Mouse (Mus musculus) intestine, embryonic 16.5 days (tissue): ENCODE data around the gene Clcc1. TPM values are rescaled to one million over a fixed set of nuclear protein-coding genes. Genes with fewer than 3 reads are reported as not detected.
A peak's percentile ranks its signal among the peaks of the same experiment; 100 is the strongest.
"Not testable (repeated sequence)": the region's sequence is repeated elsewhere in the genome, so short reads cannot be mapped to it uniquely, and the experiment has no call there.

Experiments
- ATAC-seq: fragments of 200-750 bp; cut with Nextera tagmentation; 2 replicates; pipeline ENCODE4 v1.8.0; 2017; ENCODE audit warnings: moderate TSS enrichment, moderate library complexity
- H3K27ac ChIP-seq: fragments of 300-500 bp; sonication (generic); 2 replicates; pipeline ENCODE4 v1.5.1; 2014; ENCODE audit warnings: mild to moderate bottlenecking, low read length
- H3K27me3 ChIP-seq: fragments of 300-500 bp; sonication (generic); replicated peaks from 2 replicates; pipeline ENCODE4 v1.6.1; 2014; ENCODE audit warnings: low read length, control low read depth, mixed read lengths; ENCODE audit not compliant: control insufficient read depth, insufficient read depth
- H3K36me3 ChIP-seq: fragments of 300-500 bp; sonication (generic); 2 replicates; pipeline ENCODE4 v1.6.1; 2014; ENCODE audit warnings: low read length, control low read depth; ENCODE audit not compliant: control insufficient read depth, insufficient read depth
- H3K4me1 ChIP-seq: fragments of 300-500 bp; sonication (generic); 2 replicates; pipeline ENCODE4 v1.6.1; 2014; ENCODE audit warnings: low read length, control low read depth, mixed read lengths; ENCODE audit not compliant: control insufficient read depth, insufficient read depth
- H3K4me2 ChIP-seq: fragments of 300-500 bp; sonication (generic); 2 replicates; pipeline ENCODE4 v1.6.1; 2014; ENCODE audit warnings: low read depth, low read length, control low read depth
- H3K4me3 ChIP-seq: fragments of 300-500 bp; sonication (generic); 2 replicates; pipeline ENCODE4 v1.5.1; 2014; ENCODE audit warnings: mild to moderate bottlenecking, low read length
- H3K9ac ChIP-seq: fragments of 300-500 bp; sonication (generic); 2 replicates; pipeline ENCODE4 v1.6.1; 2014; ENCODE audit warnings: low read depth, low read length
- H3K9me3 ChIP-seq: fragments of 300-500 bp; sonication (generic); 2 replicates; pipeline ENCODE4 v1.6.1; 2016; ENCODE audit warnings: low read length, control low read depth; ENCODE audit not compliant: control insufficient read depth
- WGBS: fragments of 180-500 bp; shearing (Covaris S2); extraction: QIAGEN DNeasy Blood & Tissue Kit; methylation state at CpG from one replicate; pipeline ENCODE4 v1.1.7; 2014; 5-methylcytosine and 5-hydroxymethylcytosine counted together
- polyA plus RNA-seq: library from polyadenylated mRNA; unstranded; fragments of >200 nt; fragmentation: Nextera tagmentation; extraction: Ambion mirVana; gene quantifications from 2 replicates; pipeline ENCODE4 v1.2.1, GENCODE M21; 2015

Gene Clcc1
- polyA plus RNA-seq, result 62.6 and 63.1 TPM in 2 replicates

GRCm38 (mm10) chr3:108653710-108654379 lies at the start of gene Clcc1:
TSS of gene Clcc1 (plus strand) at chr3:108653913.
- Histone ChIP-seq H3K9me3 (no peaks in the 10 kb centered on the region), H3K4me2 (peak within 1 kb of the TSS; percentile 73), H3K27me3 (no peaks in the 10 kb centered on the region), H3K4me3 (peak within 1 kb of the TSS; percentile 92), H3K9ac (peak within 1 kb of the TSS; percentile 98), H3K4me1 (peaks cover 9% of the 10 kb centered on the region), H3K27ac (peak within 1 kb of the TSS; percentile 80), H3K36me3 (no peaks in the 10 kb centered on the region)
- peak; percentile 98 for ATAC-seq
- WGBS, result under 1% methylated on average over 57 of the region's 57 CpGs

DNA sequence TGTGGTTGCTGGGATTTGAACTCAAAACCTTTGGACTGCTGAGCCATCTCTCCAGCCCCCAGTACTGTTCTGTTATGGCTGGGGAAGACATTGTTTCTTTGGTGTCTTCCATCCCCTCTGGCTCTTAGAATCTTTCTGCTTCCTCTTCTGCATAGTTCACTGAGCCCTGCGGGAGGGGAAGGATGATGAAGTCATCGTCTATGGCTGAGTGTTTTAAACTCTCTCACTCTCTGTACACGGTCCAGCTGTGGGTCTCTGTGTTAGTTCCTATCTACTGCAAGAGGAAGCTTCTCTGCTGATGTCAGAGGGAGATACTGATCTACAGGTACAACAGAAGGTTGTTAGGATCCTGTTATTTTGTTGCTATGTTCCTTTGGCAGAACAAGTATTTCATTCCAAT lies 44.8 kb upstream of the Clcc1 start:
- H3K9ac ChIP-seq, result no peak overlapping the region
- H3K27ac ChIP-seq, result no peak overlapping the region
- H3K27me3 ChIP-seq, result no peaks in the 10 kb centered on the region
- H3K36me3 ChIP-seq, result no peaks in the 10 kb centered on the region
- H3K4me1 ChIP-seq, result no peaks in the 10 kb centered on the region
- H3K4me2 ChIP-seq, result no peak overlapping the region
- no peak overlapping the region for H3K4me3 ChIP-seq
- H3K9me3 ChIP-seq, result no peaks in the 10 kb centered on the region
- no peak for ATAC-seq
- WGBS, result 45% methylated on average over 3 of the region's 3 CpGs

DNA sequence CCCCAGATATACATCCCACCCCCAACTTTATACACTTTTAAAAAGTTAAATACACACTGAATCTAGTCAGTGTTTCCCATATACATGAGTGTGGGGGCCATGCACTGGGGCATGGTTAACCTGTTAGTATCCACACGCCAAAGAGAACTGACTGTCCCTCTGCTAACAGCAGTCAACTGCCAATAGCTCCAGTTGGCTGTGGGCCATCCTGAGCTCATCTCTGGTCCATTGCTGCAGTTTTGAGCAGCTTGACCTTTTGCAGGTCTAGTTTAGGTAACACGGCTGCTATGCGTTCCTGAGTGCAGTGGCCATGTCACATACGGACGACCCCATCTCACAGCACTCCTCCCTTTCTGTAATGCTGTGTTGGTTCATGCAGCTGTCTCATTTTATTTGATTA lies 19.0 kb upstream of the Clcc1 start:
- WGBS, result 78% methylated on average over 5 of the region's 5 CpGs
- H3K27ac ChIP-seq, result no peak overlapping the region

GRCm38 (mm10) chr3:108639412-108639811 lies 14.3 kb upstream of the Clcc1 start:
- H3K9ac ChIP-seq, result no peak overlapping the region
- no peak overlapping the region for H3K4me3 ChIP-seq
- no peaks in the 10 kb centered on the region for H3K9me3 ChIP-seq
- H3K27ac ChIP-seq, result no peak overlapping the region
- H3K27me3 ChIP-seq, result no peaks in the 10 kb centered on the region
- WGBS, result 72% methylated on average over 4 of the region's 4 CpGs
- no peak overlapping the region for H3K4me2 ChIP-seq
- peaks cover 5% of the 10 kb centered on the region; the same call in 1 of the 2 replicates for H3K4me1 ChIP-seq
- H3K36me3 ChIP-seq, result no peaks in the 10 kb centered on the region
- no peak for ATAC-seq

More for the DNA sequence above, 19.0 kb upstream of the Clcc1 start:
- Histone ChIP-seq H3K4me2 (no peak overlapping the region), H3K4me3 (no peak overlapping the region), H3K4me1 (no peaks in the 10 kb centered on the region), H3K27me3 (no peaks in the 10 kb centered on the region), H3K36me3 (no peaks in the 10 kb centered on the region), H3K9ac (no peak overlapping the region), H3K9me3 (no peaks in the 10 kb centered on the region)
- ATAC-seq, result no peak

DNA sequence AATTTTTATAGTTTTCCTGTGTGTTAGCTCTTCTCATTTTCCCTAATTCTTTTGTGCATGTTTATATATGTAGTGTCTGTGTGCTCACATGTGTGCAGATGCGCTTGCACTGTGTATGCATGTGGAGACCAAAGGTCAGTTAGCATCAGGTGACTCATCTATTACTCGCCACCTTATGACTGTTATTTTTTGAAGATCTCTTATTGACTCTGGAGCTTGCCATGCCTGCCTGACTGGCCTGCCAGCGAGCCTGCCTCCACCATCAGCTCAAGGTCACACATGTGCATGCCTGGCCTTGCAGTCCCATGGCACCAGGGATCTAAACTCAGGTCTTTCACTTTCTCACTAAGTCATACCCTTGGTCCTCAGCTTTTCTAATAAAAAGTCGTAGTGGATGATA lies 12.7 kb upstream of the Clcc1 start:
- Histone ChIP-seq H3K4me2 (no peak overlapping the region), H3K4me3 (no peak overlapping the region), H3K9ac (no peak overlapping the region), H3K27ac (no peak overlapping the region), H3K4me1 (peaks cover 5% of the 10 kb centered on the region; the same call in 1 of the 2 replicates), H3K36me3 (no peaks in the 10 kb centered on the region), H3K27me3 (no peaks in the 10 kb centered on the region), H3K9me3 (no peaks in the 10 kb centered on the region)
- WGBS, result 63% methylated on average over 4 of the region's 4 CpGs
- ATAC-seq, result peak; percentile 90

DNA sequence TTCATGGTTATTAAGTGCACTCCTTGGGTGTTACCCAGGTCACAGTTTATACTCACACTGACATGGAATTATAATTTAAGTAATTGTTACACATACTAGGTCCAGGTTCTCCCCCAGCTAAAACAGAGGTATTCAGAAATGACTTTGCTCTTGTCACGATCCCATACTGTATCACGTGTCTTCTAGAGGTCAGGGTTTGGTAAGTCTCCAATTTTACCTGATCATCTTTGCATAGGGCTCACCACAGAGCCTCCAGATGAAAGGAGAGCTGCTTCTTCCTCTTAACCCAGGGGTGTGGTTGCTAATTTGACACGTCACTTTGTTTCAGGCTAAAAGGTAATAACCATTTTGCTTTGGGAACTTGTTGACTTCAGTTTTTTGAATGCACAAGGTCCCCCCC lies 8.9 kb upstream of the Clcc1 start:
- no peak overlapping the region for H3K9ac ChIP-seq
- H3K9me3 ChIP-seq, result no peaks in the 10 kb centered on the region
- H3K27me3 ChIP-seq, result no peaks in the 10 kb centered on the region
- peaks cover 5% of the 10 kb centered on the region; the same call in 1 of the 2 replicates for H3K4me1 ChIP-seq
- no peak overlapping the region for H3K4me3 ChIP-seq
- H3K4me2 ChIP-seq, result no peak overlapping the region
- no peak overlapping the region for H3K27ac ChIP-seq
- no peaks in the 10 kb centered on the region for H3K36me3 ChIP-seq
- 83% methylated on average over 3 of the region's 3 CpGs for WGBS
- ATAC-seq, result no peak

- no peak overlapping the region for H3K27ac ChIP-seq
- 63% methylated on average over 7 of the region's 7 CpGs for WGBS
- no peaks in the 10 kb centered on the region for H3K27me3 ChIP-seq
- ATAC-seq, result no peak
- no peaks in the 10 kb centered on the region for H3K9me3 ChIP-seq
- H3K4me3 ChIP-seq, result no peak overlapping the region
- H3K4me2 ChIP-seq, result no peak overlapping the region
- H3K36me3 ChIP-seq, result no peaks in the 10 kb centered on the region
- H3K4me1 ChIP-seq, result peaks cover 3% of the 10 kb centered on the region; the same call in 1 of the 2 replicates
- no peak overlapping the region for H3K9ac ChIP-seq
Observed at GRCm38 (mm10) chr3:108646036-108646435, 7.7 kb upstream of the Clcc1 start.

GRCm38 (mm10) chr3:108647681-108648080 lies 6.0 kb upstream of the Clcc1 start:
- H3K4me3 ChIP-seq, H3K9me3 ChIP-seq, H3K27me3 ChIP-seq, H3K27ac ChIP-seq, ATAC-seq, H3K4me2 ChIP-seq, H3K4me1 ChIP-seq, H3K36me3 ChIP-seq, H3K9ac ChIP-seq: not testable (repeated sequence)
- 52% methylated on average over 5 of the region's 5 CpGs for WGBS

DNA sequence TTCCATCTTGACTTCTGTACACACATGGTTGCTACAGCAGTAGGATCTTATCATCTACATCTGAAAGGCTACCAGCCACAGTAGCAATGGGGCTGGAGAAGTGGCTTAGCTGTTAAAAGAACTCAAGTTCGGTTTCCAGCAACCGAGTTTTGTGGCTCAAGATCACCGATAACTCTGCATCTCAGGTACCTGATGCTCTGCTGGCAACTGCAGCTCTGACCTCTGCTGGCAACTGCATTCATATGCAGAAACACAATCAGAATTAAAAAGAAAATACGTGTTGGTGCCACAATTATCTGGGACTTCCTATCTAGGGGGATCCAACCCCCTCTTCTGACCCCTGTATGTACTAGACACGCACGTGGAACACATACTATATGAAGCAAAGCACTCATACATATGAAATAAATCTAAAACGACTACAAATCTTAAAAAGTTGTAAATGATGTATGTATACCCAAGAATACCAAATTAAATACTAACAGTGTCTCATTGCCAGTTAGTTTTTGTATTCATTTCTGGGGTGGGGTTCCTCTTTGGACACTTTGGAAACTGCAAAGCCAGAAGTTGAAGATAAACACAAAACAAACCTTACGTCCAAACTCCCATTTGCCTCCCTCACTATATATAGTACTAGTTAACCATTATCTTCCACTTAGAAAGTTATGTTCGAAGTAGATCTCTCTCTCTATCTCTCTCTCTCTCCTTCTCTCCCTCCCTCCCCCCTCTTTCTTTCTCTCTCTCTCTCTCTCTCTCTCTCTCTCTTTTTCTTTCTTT lies 659 bp upstream of the Clcc1 start:
- 17% methylated on average over 9 of the region's 9 CpGs for WGBS
- ATAC-seq, result peak; percentile 37; the same call in 1 of the 2 replicates
- Histone ChIP-seq H3K4me2 (peak overlapping the region; percentile 50), H3K4me3 (no peak overlapping the region), H3K4me1 (peaks cover 9% of the 10 kb centered on the region), H3K36me3 (no peaks in the 10 kb centered on the region), H3K9me3 (no peaks in the 10 kb centered on the region), H3K27ac (no peak overlapping the region), H3K9ac (no peak overlapping the region), H3K27me3 (no peaks in the 10 kb centered on the region)
